Mouse (Mus musculus) thymus, postnatal 0 days (tissue): ENCODE measurements around the gene Zbtb46. TPM values are rescaled to one million over a fixed set of nuclear protein-coding genes. Genes with fewer than 3 reads are reported as not detected.
A peak's percentile ranks its signal among the peaks of the same experiment; 100 is the strongest.

ENCODE experiments used
- DNase-seq: peaks from one replicate; pipeline ENCODE4 v3.0.0-alpha.2; 2015; ENCODE audit warnings: low spot score
- polyA plus RNA-seq: library from polyadenylated mRNA; unstranded; fragments of >200 nt; fragmentation: Nextera tagmentation; extraction: Ambion mirVana; gene quantifications from 2 replicates; pipeline ENCODE4 v1.2.1, GENCODE M21; 2015

The Zbtb46 gene
- polyA plus RNA-seq, 1 experiment from 2014 or later = 2.4 TPM

GRCm38 (mm10) chr2:181465423-181465822 is 6.2 kb upstream of the Zbtb46 start:
- DNase-seq = no peak

GRCm38 (mm10) chr2:181463008-181463738 is 3.9 kb upstream of the Zbtb46 start:
- DNase-seq = no peak

GRCm38 (mm10) chr2:181462604-181463003 is 3.4 kb upstream of the Zbtb46 start:
- DNase-seq = no peak

- DNase-seq = no peak
Measured at GRCm38 (mm10) chr2:181461536-181462100, 2.4 kb upstream of the Zbtb46 start.

- peak; percentile 21 for DNase-seq
Measured at GRCm38 (mm10) chr2:181459673-181460621, 721 bp upstream of the Zbtb46 start.

GRCm38 (mm10) chr2:181458411-181459152 is 644 bp downstream of the Zbtb46 start:
- peak; percentile 8 for DNase-seq

GRCm38 (mm10) chr2:181457831-181458230 is 1.4 kb downstream of the Zbtb46 start:
- no peak for DNase-seq

GRCm38 (mm10) chr2:181455899-181456298 is 3.3 kb downstream of the Zbtb46 start:
- no peak for DNase-seq

- no peak for DNase-seq
Measured at GRCm38 (mm10) chr2:181453274-181453673, 6.0 kb downstream of the Zbtb46 start.

- DNase-seq = no peak
Measured at GRCm38 (mm10) chr2:181452181-181452580, 7.0 kb downstream of the Zbtb46 start.

- no peak for DNase-seq
Measured at GRCm38 (mm10) chr2:181443016-181443415, 16.2 kb downstream of the Zbtb46 start.

- DNase-seq = no peak
Measured at GRCm38 (mm10) chr2:181438176-181438575, 21.1 kb downstream of the Zbtb46 start.

- DNase-seq = no peak
Measured at GRCm38 (mm10) chr2:181436246-181436645, 23.0 kb downstream of the Zbtb46 start.

- no peak for DNase-seq
Measured at GRCm38 (mm10) chr2:181423834-181424233, 35.4 kb downstream of the Zbtb46 start.

GRCm38 (mm10) chr2:181420903-181421638 is 38.2 kb downstream of the Zbtb46 start:
- no peak for DNase-seq

- DNase-seq = no peak
Measured at GRCm38 (mm10) chr2:181420426-181420825, 38.8 kb downstream of the Zbtb46 start.

GRCm38 (mm10) chr2:181419359-181419758 is 39.9 kb downstream of the Zbtb46 start:
- DNase-seq = no peak

GRCm38 (mm10) chr2:181415945-181416344 is 43.3 kb downstream of the Zbtb46 start:
- no peak for DNase-seq

- DNase-seq = no peak
Measured at GRCm38 (mm10) chr2:181413141-181413540, 46.1 kb downstream of the Zbtb46 start.

GRCm38 (mm10) chr2:181410760-181411473 is 48.3 kb downstream of the Zbtb46 start:
- DNase-seq = peak; percentile 21
